In genomic region chr1:180640605-180641125, GRCm38 (mm10) we compare ENCODE assay signal across 8 mouse cellular contexts. TPM values are rescaled to one million over a fixed set of nuclear protein-coding genes. Genes with fewer than 3 reads are reported as not detected.
DNase-seq lines count a peak whose midpoint lies in the region; ATAC-seq and TF ChIP-seq lines count a peak whose summit lies in the region.

No protein-coding gene starts in this region.

- peak; percentile 31 to 36 for DNase-seq in thymus, adult 18-20 months
- no peak for DNase-seq in thymus, postnatal 4 days
- peak; percentile 74 for DNase-seq in gastrocnemius, adult 2 months
- DNase-seq in limb, embryonic 10.5 days (ENCODE audit: low spot score): peak; percentile 79
- peak; percentile 64 to 75 for DNase-seq in spleen, postnatal 10 days (ENCODE audit: low spot score in 2 of 2)

- peak; percentile 24; the same call in 1 of the 2 replicates for ATAC-seq in common myeloid progenitor, adult 5-6 weeks (replicated peaks; ENCODE audit: low read depth, poor library complexity, severe bottlenecking)
- ATAC-seq in hindbrain, embryonic 16.5 days: peak; percentile 83
- ATAC-seq in megakaryocyte-erythroid progenitor cell, adult 5-6 weeks (replicated peaks; ENCODE audit: low FRiP score, low TSS enrichment, poor library complexity, severe bottlenecking): peak; percentile 32; the same call in 1 of the 2 replicates

- peak overlapping the region; percentile 99 for H3K4me3 ChIP-seq in gastrocnemius, adult 2 months
- H3K4me3 ChIP-seq in hindbrain, embryonic 16.5 days (ENCODE audit: low read length): peak overlapping the region; percentile 96
- H3K4me3 ChIP-seq in limb, embryonic 10.5 days: peak overlapping the region; percentile 93

- no peaks in the 10 kb centered on the region for H3K27me3 ChIP-seq in hindbrain, embryonic 16.5 days (replicated peaks; ENCODE audit: control insufficient read depth, insufficient read depth, low read length)
- no peaks in the 10 kb centered on the region for H3K27me3 ChIP-seq in limb, embryonic 10.5 days (ENCODE audit: low read depth, poor library complexity, severe bottlenecking)

- H3K4me1 ChIP-seq in hindbrain, embryonic 16.5 days (ENCODE audit: control insufficient read depth, insufficient read depth, low read depth, low read length): peaks cover 16% of the 10 kb centered on the region
- H3K4me1 ChIP-seq in limb, embryonic 10.5 days: peaks cover 36% of the 10 kb centered on the region

- 0% methylated on average over 48 of the region's 61 CpGs for WGBS in hindbrain, embryonic 16.5 days
- WGBS in limb, embryonic 10.5 days: 1% methylated on average over 55 of the region's 61 CpGs

- H3K36me3 ChIP-seq in hindbrain, embryonic 16.5 days (ENCODE audit: control insufficient read depth, insufficient read depth, low read length): no peaks in the 10 kb centered on the region
- H3K36me3 ChIP-seq in limb, embryonic 10.5 days: peaks cover 22% of the 10 kb centered on the region

- TF ChIP-seq CTCF in gastrocnemius, adult 2 months (IDR thresholded peaks at IDR 0.05): peak; percentile 27; the same call in 1 of the 2 replicates

- no peaks in the 10 kb centered on the region for H3K9me3 ChIP-seq in hindbrain, embryonic 16.5 days (ENCODE audit: control insufficient read depth, low read length)
- no peaks in the 10 kb centered on the region for H3K9me3 ChIP-seq in limb, embryonic 10.5 days (replicated peaks)

- H3K27ac ChIP-seq in gastrocnemius, adult 2 months: peak overlapping the region; percentile 87
- H3K27ac ChIP-seq in hindbrain, embryonic 16.5 days (ENCODE audit: low read depth, low read length): peak overlapping the region; percentile 86
- peak overlapping the region; percentile 100 for H3K27ac ChIP-seq in limb, embryonic 10.5 days

- peak overlapping the region; percentile 92 for H3K9ac ChIP-seq in hindbrain, embryonic 16.5 days (ENCODE audit: low read depth, low read length)

- peak overlapping the region; percentile 93 for H3K4me2 ChIP-seq in hindbrain, embryonic 16.5 days (ENCODE audit: low read length)

- intact Hi-C loops in gastrocnemius, adult 2 months (cut with DNase I): loop anchor here (2.0 kb wide), 1 partner anchor 72 kb away; the partner anchor contains the start of gene Parp1

RNA-seq across cellular contexts. Expression of gene Lin9, which starts 0.3 kb away (rescaled TPM):
- total RNA-seq in common myeloid progenitor, adult 5-6 weeks (2017): 38.8 and 54.7 TPM in 2 replicates
- 1 to 10 TPM; 2.5 to 3.1 TPM for total RNA-seq in gastrocnemius, adult 2 months (2021)
- polyA plus RNA-seq in hindbrain, embryonic 16.5 days (2015; fragmentation: Nextera tagmentation; extraction: Ambion mirVana): 7.8 and 9.1 TPM in 2 replicates
- 18.3 and 24.9 TPM in 2 replicates for polyA plus RNA-seq in limb, embryonic 10.5 days (2016; fragmentation: Nextera tagmentation; extraction: Ambion mirVana)
- total RNA-seq in megakaryocyte-erythroid progenitor cell, adult 5-6 weeks (2014; fragmentation: Nextera tagmentation): 17.3 and 32.3 TPM in 2 replicates
- 35.8 and 37.8 TPM in 2 replicates for total RNA-seq in megakaryocyte-erythroid progenitor cell, adult 5-6 weeks (2017)

RNA-seq across cellular contexts. Expression of gene Mixl1, which starts 56.2 kb away (rescaled TPM):
- not detected in 2 replicates for total RNA-seq in common myeloid progenitor, adult 5-6 weeks (2017)
- total RNA-seq in gastrocnemius, adult 2 months (2021): not detected
- not detected in 2 replicates for polyA plus RNA-seq in hindbrain, embryonic 16.5 days (2015; fragmentation: Nextera tagmentation; extraction: Ambion mirVana)
- polyA plus RNA-seq in limb, embryonic 10.5 days (2016; fragmentation: Nextera tagmentation; extraction: Ambion mirVana): 0.09 and 0.28 TPM in 2 replicates
- total RNA-seq in megakaryocyte-erythroid progenitor cell, adult 5-6 weeks (2014; fragmentation: Nextera tagmentation): not detected in 2 replicates
- total RNA-seq in megakaryocyte-erythroid progenitor cell, adult 5-6 weeks (2017): not detected in 2 replicates

Comparison
In these comparisons a context has a peak if more than half of its experiments do, and no peak if none do; other contexts are left out.
1. ATAC-seq: peak in every context shown above with its lines; median percentile 83 in hindbrain, embryonic 16.5 days; 32 in megakaryocyte-erythroid progenitor cell, adult 5-6 weeks; 24 in common myeloid progenitor, adult 5-6 weeks.